Mouse (Mus musculus) testis, adult 2 months (tissue): ENCODE measurements around the gene Hscb. TPM values are rescaled to one million over a fixed set of nuclear protein-coding genes. Genes with fewer than 3 reads are reported as not detected.
"Not testable (repeated sequence)": the region's sequence is repeated elsewhere in the genome, so short reads cannot be mapped to it uniquely, and the experiment has no call there.

Experiments used
- H3K27ac ChIP-seq: fragments of 200-500 bp; 2 replicates; pipeline ENCODE4 v1.5.1; 2012; ENCODE audit warnings: low read depth, low read length; ENCODE audit not compliant: control insufficient read depth, insufficient read depth
- H3K27me3 ChIP-seq: fragments of 200-500 bp; 2 replicates; pipeline ENCODE4 v1.6.1; 2012; ENCODE audit warnings: mild to moderate bottlenecking, low read length, moderate library complexity; ENCODE audit not compliant: control insufficient read depth, insufficient read depth
- H3K36me3 ChIP-seq: fragments of 200-500 bp; 2 replicates; pipeline ENCODE4 v1.6.1; 2012; ENCODE audit warnings: mild to moderate bottlenecking, low read length; ENCODE audit not compliant: control insufficient read depth, insufficient read depth
- H3K4me1 ChIP-seq: fragments of 200-500 bp; 2 replicates; pipeline ENCODE4 v1.6.1; 2012; ENCODE audit warnings: low read length; ENCODE audit not compliant: control insufficient read depth, insufficient read depth
- H3K4me3 ChIP-seq: fragments of 200-500 bp; 2 replicates; pipeline ENCODE4 v1.5.1; 2012; ENCODE audit warnings: low read depth, mild to moderate bottlenecking, low read length, moderate library complexity, mixed read lengths; ENCODE audit not compliant: control insufficient read depth
- CTCF ChIP-seq: fragments of 200-500 bp; IDR thresholded peaks from 2 replicates; pipeline ENCODE4 v1.5.1; 2012; ENCODE audit warnings: low read depth, mild to moderate bottlenecking, inconsistent platforms, low read length, moderate library complexity; ENCODE audit not compliant: control insufficient read depth, insufficient read depth, insufficient replicate concordance
- POLR2A ChIP-seq: fragments of 200-500 bp; IDR thresholded peaks from 2 replicates; pipeline ENCODE4 v1.6.1; 2012; ENCODE audit warnings: low read depth, mild to moderate bottlenecking, inconsistent platforms, low read length, moderate library complexity; ENCODE audit not compliant: control insufficient read depth
- polyA plus RNA-seq: library from polyadenylated mRNA; depleted of rRNA; stranded (reverse); fragments of >200 nt; gene quantifications from 2 replicates; pipeline ENCODE4 v1.2.3, GENCODE M21; 2012

Gene Hscb
- polyA plus RNA-seq, 1 experiment: 16.3 TPM

DNA sequence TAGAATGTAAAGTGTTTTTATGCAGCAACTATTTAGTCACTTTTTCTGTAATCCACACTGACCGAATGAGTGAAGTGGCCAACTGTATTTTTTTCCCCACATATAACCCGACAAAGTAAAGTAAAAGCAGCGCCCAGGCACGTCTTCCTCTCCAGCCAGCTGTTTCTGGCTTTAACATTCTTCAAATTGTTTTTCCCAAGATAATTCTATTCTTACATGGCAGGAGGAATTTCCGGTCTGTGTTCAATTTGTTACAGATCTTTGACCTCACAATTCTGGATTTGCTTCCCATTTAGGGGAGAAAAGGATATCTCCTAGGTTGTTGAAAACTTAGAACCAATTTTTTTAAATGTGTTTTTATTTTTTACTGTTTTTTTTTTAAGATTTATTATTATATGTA is 17.5 kb upstream of the Hscb start:
- Histone ChIP-seq H3K36me3 (no peaks in the 10 kb centered on the region), H3K27me3 (no peaks in the 10 kb centered on the region), H3K27ac (no peak overlapping the region), H3K4me3 (no peak overlapping the region), H3K4me1 (no peaks in the 10 kb centered on the region)
- TF ChIP-seq POLR2A (no peak), CTCF (no peak)

- H3K4me1 ChIP-seq: no peaks in the 10 kb centered on the region
- no peak overlapping the region for H3K27ac ChIP-seq
- TF ChIP-seq POLR2A: no peak
- TF ChIP-seq CTCF: no peak
- no peaks in the 10 kb centered on the region for H3K36me3 ChIP-seq
- no peak overlapping the region for H3K4me3 ChIP-seq
- no peaks in the 10 kb centered on the region for H3K27me3 ChIP-seq
Measured at GRCm38 (mm10) chr5:110852990-110853389, 13.4 kb upstream of the Hscb start.

DNA sequence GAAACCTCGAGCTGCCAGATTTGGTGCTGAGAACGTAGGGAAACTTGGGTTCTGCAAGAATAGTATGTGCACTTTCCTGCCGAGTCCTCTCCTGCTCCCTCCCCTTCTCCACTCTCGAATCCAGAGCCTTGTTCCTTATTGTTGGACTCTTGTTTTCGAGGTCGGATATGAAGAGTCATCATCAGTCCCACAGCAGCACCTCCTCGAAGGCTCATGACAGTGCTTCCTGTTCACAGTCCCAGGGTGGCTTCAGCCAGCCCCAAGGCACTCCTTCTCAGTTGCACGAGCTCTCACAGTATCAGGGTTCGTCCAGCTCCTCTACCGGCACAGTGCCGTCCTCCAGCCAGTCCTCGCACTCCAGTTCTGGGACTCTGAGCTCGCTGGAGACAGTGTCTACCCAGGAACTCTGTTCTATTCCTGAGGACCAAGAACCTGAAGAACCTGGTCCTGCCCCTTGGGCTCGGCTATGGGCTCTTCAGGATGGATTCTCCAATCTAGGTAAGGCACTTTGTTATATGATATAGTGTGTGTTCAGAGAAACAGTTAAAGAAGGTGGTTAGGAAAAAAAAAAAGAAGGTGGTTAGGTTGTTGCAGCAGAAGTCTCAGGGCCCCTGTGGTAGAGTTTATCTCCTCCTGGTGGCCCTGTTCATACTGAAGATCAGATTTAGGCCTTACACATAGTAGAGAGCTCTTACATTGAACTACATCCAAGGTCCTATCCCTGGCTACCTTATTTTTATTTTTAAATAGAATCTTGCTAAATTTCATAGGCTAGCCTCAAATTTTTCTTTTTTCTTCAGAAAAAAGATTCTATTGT is 1.7 kb upstream of the Hscb start:
- Histone ChIP-seq H3K27ac (no peak overlapping the region), H3K27me3 (no peaks in the 10 kb centered on the region), H3K4me3 (no peak overlapping the region), H3K4me1 (peaks cover 7% of the 10 kb centered on the region; the same call in 1 of the 2 replicates), H3K36me3 (no peaks in the 10 kb centered on the region)
- no peak for TF ChIP-seq POLR2A
- no peak for TF ChIP-seq CTCF

DNA sequence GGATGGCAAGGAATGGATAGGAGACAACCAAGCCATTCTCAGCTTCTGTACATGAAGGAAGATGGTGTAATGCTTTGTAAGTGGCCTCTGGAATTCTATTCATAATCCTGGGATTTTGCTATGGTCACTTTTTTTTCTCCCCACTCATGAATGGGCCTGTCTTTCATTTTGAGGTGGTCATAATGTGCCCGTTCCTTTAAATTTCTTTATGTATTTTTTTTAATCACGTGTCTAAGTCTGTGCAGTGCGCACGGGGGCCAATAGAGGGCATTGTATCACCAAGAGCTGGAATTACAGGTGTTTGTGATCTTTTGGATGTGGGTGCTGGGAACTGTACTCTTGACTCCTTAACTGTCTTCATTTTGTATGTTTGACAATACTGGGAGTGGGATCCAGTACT is 888 bp upstream of the Hscb start:
- H3K27ac ChIP-seq: 0 out of 2 replicates have a peak overlapping the region, but pooled peaks have one; percentile 35
- peak overlapping the region; percentile 80 for H3K4me3 ChIP-seq
- no peaks in the 10 kb centered on the region for H3K27me3 ChIP-seq
- no peak for TF ChIP-seq CTCF
- no peak for TF ChIP-seq POLR2A
- peaks cover 7% of the 10 kb centered on the region; the same call in 1 of the 2 replicates for H3K4me1 ChIP-seq
- H3K36me3 ChIP-seq: no peaks in the 10 kb centered on the region

DNA sequence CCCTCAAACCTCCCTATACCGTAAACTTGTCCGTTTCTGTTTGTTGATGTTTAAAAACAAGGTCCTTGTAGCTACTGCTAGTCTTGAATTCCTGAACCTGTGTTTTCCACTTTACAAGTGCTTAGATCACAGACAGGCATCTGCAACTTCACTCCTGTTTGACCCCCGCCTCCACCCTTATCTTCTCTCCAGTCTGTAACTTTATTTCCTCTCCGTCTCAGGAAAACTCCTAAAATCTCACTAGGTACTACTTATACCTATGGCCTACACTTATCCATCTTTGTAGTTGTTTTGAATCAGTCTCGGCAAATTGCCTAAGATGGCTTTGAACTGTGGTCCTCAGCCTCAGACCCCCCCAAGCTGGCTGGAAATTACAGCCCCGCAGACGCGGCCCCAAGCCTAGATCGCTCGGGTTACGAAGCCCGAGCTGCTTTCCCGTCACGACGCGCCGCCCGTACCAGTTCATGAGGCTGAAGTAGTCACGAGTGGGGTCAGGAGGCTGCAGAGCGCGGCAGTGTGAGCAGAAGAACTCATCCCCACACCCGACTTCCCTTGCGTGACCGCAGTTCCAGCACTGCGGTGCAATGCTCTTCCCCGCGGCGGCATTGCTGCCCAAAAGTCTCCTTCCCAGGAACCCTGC is 419 bp downstream of the Hscb start:
- Histone ChIP-seq H3K4me1 (peaks cover 7% of the 10 kb centered on the region; the same call in 1 of the 2 replicates), H3K36me3 (no peaks in the 10 kb centered on the region), H3K27ac (peak overlapping the region; percentile 33), H3K4me3 (peak overlapping the region; percentile 80), H3K27me3 (no peaks in the 10 kb centered on the region)
- no peak for TF ChIP-seq POLR2A
- TF ChIP-seq CTCF: no peak

- not testable (repeated sequence) for H3K27ac ChIP-seq, H3K27me3 ChIP-seq, H3K36me3 ChIP-seq, H3K4me3 ChIP-seq, H3K4me1 ChIP-seq
Measured at GRCm38 (mm10) chr5:110838016-110838415, 1.6 kb downstream of the Hscb start.

- Histone ChIP-seq H3K36me3 (no peaks in the 10 kb centered on the region), H3K27me3 (no peaks in the 10 kb centered on the region), H3K4me3 (no peak overlapping the region), H3K27ac (no peak overlapping the region), H3K4me1 (peaks cover 7% of the 10 kb centered on the region; the same call in 1 of the 2 replicates)
- TF ChIP-seq CTCF: peak; percentile 43; the same call in 1 of the 2 replicates
- no peak for TF ChIP-seq POLR2A
Measured at GRCm38 (mm10) chr5:110835959-110836358, 3.6 kb downstream of the Hscb start.
